8 mouse cellular contexts compared by ENCODE assay signal in the genomic region with DNA sequence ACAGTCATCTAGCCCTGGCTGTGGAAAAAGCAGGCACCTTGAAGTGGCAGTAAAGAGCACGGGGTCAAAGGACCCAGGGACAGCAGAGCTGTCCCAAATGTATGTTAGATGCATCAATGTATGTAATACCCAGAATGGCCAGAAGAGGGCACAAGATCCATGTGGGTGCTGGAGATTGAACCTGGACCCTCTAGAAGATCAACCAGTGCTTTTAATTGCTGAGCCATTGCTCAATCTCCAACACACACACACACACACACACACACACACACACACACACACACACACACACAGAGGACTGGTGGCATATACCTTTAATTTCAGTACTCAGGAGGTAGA. TPM values are rescaled to one million over a fixed set of nuclear protein-coding genes. Genes with fewer than 3 reads are reported as not detected.
DNase-seq lines count a peak whose midpoint lies in the region; ATAC-seq and TF ChIP-seq lines count a peak whose summit lies in the region.

No protein-coding gene starts in this region.

- H3K36me3 ChIP-seq in liver, embryonic 13.5 days: no peaks in the 10 kb centered on the region

- CTCF ChIA-PET in Patski (lab: Charles Lee): interaction anchor here (0.8 to 2.8 kb wide), 6 partner anchors 10 to 164 kb away, joined by 3 to 14 read pairs (median 11); no protein-coding TSS in a partner anchor

- 37% methylated on average over 1 of the region's 1 CpGs for WGBS in cerebellum, adult 2 months
- 0% methylated on average over 1 of the region's 1 CpGs for WGBS in liver, embryonic 13.5 days (ENCODE audit: insufficient replicate concordance)

- POLR2A ChIA-PET in Patski (lab: Charles Lee): no interaction called here

- H3K9me3 ChIP-seq in liver, embryonic 13.5 days (replicated peaks): no peaks in the 10 kb centered on the region

- H3K9ac ChIP-seq in liver, embryonic 13.5 days: no peak overlapping the region

- H3K27ac ChIP-seq in cerebellum, adult 2 months (ENCODE audit: insufficient read depth, low read length): no peak overlapping the region
- H3K27ac ChIP-seq in liver, embryonic 13.5 days: no peak overlapping the region

- ATAC-seq in Patski: no peak
- no peak; the same call in 1 of the 2 replicates for ATAC-seq in liver, embryonic 13.5 days (ENCODE audit: low read depth)

- intact Hi-C loops in left cerebral cortex, postnatal 14 days (cut with DNase I): no loop called here

- peaks cover 2% of the 10 kb centered on the region; the same call in 1 of the 2 replicates for H3K4me1 ChIP-seq in cerebellum, adult 2 months (ENCODE audit: control insufficient read depth, insufficient read depth, low read length)
- peaks cover 6% of the 10 kb centered on the region for H3K4me1 ChIP-seq in liver, embryonic 13.5 days (replicated peaks)

- no peaks in the 10 kb centered on the region for H3K27me3 ChIP-seq in cerebellum, adult 2 months (ENCODE audit: control insufficient read depth, insufficient read depth, low read length)
- no peaks in the 10 kb centered on the region for H3K27me3 ChIP-seq in Patski
- no peaks in the 10 kb centered on the region for H3K27me3 ChIP-seq in liver, embryonic 13.5 days

- no peak overlapping the region for H3K4me2 ChIP-seq in liver, embryonic 13.5 days

- TF ChIP-seq CTCF in cerebellum, adult 2 months (IDR thresholded peaks at IDR 0.05; ENCODE audit: borderline replicate concordance, insufficient read depth, low read depth, low read length): peak; percentile 40
- TF ChIP-seq CTCF in Patski (IDR thresholded peaks at IDR 0.05): peak; percentile 66

- no peak for DNase-seq in cerebellum, adult 2 months
- no peak for DNase-seq in cerebellum, adult 11-12 months
- DNase-seq in left cerebral cortex, postnatal 14 days (ENCODE audit: low spot score in 2 of 2): peak; percentile 35 to 47
- no peak for DNase-seq in left cerebral cortex, adult 11 months (ENCODE audit: low spot score)
- no peak for DNase-seq in Patski (ENCODE audit: low read depth, low spot score)
- DNase-seq in liver, embryonic 13.5 days: peak; percentile 34
- no peak for DNase-seq in right cerebral cortex, postnatal 4 days
- no peak for DNase-seq in right cerebral cortex, adult 18-20 months

- H3K4me3 ChIP-seq in cerebellum, adult 2 months (replicated peaks; ENCODE audit: insufficient read depth, low read depth, low read length): no peak overlapping the region
- no peak overlapping the region for H3K4me3 ChIP-seq in liver, embryonic 13.5 days (replicated peaks)

- no peak for TF ChIP-seq POLR2A in cerebellum, adult 2 months (IDR thresholded peaks at IDR 0.05; ENCODE audit: borderline replicate concordance, insufficient read depth, low read length)

- in situ Hi-C loops in Patski (cut with MboI; ENCODE audit: low pct_unique_long_range_greater_than_20kb): loop anchor here (10.0 kb wide), 1 partner anchor 101 kb away; no protein-coding TSS in a partner anchor

RNA-seq across cellular contexts. Expression of a gene that starts 34.6 kb away (rescaled TPM):
- polyA plus RNA-seq in cerebellum, adult 2 months (2012; rRNA removed): 131 and 140 TPM in 2 replicates
- total RNA-seq in left cerebral cortex, postnatal 14 days (2021): 10 to 100 TPM; 58.6 to 61.2 TPM
- 67.5 TPM for polyA plus RNA-seq in Patski (2021)
- 11.4 and 13.0 TPM in 2 replicates for polyA plus RNA-seq in liver, embryonic 13.5 days (2015; fragmentation: Nextera tagmentation; extraction: Ambion mirVana)

Comparison
In these comparisons a context has a peak if more than half of its experiments do, and no peak if none do; other contexts are left out.
1. DNase-seq: peak in left cerebral cortex, postnatal 14 days (2 of 2) and liver, embryonic 13.5 days (single experiment); none in cerebellum, adult 2 months (0 of 2), cerebellum, adult 11-12 months (single experiment), left cerebral cortex, adult 11 months (single experiment), Patski (single experiment), right cerebral cortex, postnatal 4 days (single experiment) and right cerebral cortex, adult 18-20 months (single experiment).